9 mouse cellular contexts compared by ENCODE assay signal in the genomic region with DNA sequence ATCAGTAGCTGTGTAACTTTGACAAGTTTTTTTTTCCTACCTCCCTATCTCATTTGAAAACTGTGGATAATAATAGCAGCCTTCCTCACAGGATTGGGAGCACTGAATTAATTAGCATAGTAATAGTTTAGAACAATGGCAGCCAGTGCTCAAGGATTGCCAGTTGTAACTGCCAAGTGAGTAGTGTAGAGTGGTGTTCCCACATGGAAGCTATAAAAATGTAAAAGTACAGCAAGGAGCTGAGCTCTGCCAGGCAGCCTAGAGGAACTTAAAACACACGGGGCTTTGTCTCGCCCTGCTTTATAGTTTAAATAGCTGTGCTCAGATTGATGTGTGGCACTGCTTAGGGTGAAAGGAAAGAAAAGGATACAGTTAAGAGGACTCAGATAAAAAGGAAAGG.
DNase-seq lines count a peak whose midpoint lies in the region; ATAC-seq lines count a peak whose summit lies in the region.
"Had no signal": no experiment of that assay in that cellular context is flagged by ENCODE, and none has a peak within 500 bp of the region (broad histone marks: within the 10 kb centered on the region; RNA-seq: fewer than 3 reads in every experiment).

No protein-coding gene starts in this region.

- no peak overlapping the region for H3K4me3 ChIP-seq in neural tube, embryonic 11.5 days (ENCODE audit: low read depth, low read length)
- H3K4me3 ChIP-seq in hindbrain, embryonic 15.5 days = no peak overlapping the region
- no peak overlapping the region for H3K4me3 ChIP-seq in limb, embryonic 11.5 days (ENCODE audit: low read depth, low read length)
- no peak overlapping the region for H3K4me3 ChIP-seq in kidney, embryonic 14.5 days (ENCODE audit: low read length)

- H3K4me1 ChIP-seq in neural tube, embryonic 11.5 days (ENCODE audit: control insufficient read depth, insufficient read depth, low read length) = no peaks in the 10 kb centered on the region
- H3K4me1 ChIP-seq in hindbrain, embryonic 15.5 days (replicated peaks) = peaks cover 9% of the 10 kb centered on the region; the same call in 1 of the 2 replicates
- H3K4me1 ChIP-seq in limb, embryonic 11.5 days (ENCODE audit: control insufficient read depth, insufficient read depth, low read length) = no peaks in the 10 kb centered on the region
- no peaks in the 10 kb centered on the region for H3K4me1 ChIP-seq in kidney, embryonic 14.5 days (ENCODE audit: control insufficient read depth, insufficient read depth, low read length)

- H3K36me3 ChIP-seq in neural tube, embryonic 11.5 days (ENCODE audit: control insufficient read depth, insufficient read depth, low read length) = no peaks in the 10 kb centered on the region
- H3K36me3 ChIP-seq in hindbrain, embryonic 15.5 days = no peaks in the 10 kb centered on the region
- no peaks in the 10 kb centered on the region for H3K36me3 ChIP-seq in limb, embryonic 11.5 days (ENCODE audit: control insufficient read depth, insufficient read depth, low read length)
- H3K36me3 ChIP-seq in kidney, embryonic 14.5 days (ENCODE audit: control insufficient read depth, insufficient read depth, low read length) = no peaks in the 10 kb centered on the region

- H3K27me3 ChIP-seq in neural tube, embryonic 11.5 days (ENCODE audit: control insufficient read depth, insufficient read depth, low read length) = no peaks in the 10 kb centered on the region
- H3K27me3 ChIP-seq in hindbrain, embryonic 15.5 days = no peaks in the 10 kb centered on the region
- H3K27me3 ChIP-seq in limb, embryonic 11.5 days (ENCODE audit: control insufficient read depth, insufficient read depth, low read length) = no peaks in the 10 kb centered on the region
- H3K27me3 ChIP-seq in kidney, embryonic 14.5 days (ENCODE audit: control insufficient read depth, insufficient read depth, low read length) = no peaks in the 10 kb centered on the region

- peak; percentile 96 for ATAC-seq in neural tube, embryonic 11.5 days (ENCODE audit: insufficient read depth, low FRiP score, low TSS enrichment)
- ATAC-seq in hindbrain, embryonic 15.5 days (ENCODE audit: low FRiP score, low read depth) = peak; percentile 94
- peak; percentile 68 for ATAC-seq in limb, embryonic 11.5 days (ENCODE audit: insufficient number of reproducible peaks, low FRiP score, low TSS enrichment, low read depth)
- ATAC-seq in kidney, embryonic 14.5 days (ENCODE audit: low FRiP score, low TSS enrichment) = no peak
- ATAC-seq in activated CD4-positive, CD25-positive, alpha-beta regulatory T cell, adult 4 months = no peak

- no peak overlapping the region for H3K4me2 ChIP-seq in neural tube, embryonic 11.5 days (ENCODE audit: low read depth)
- no peak overlapping the region for H3K4me2 ChIP-seq in hindbrain, embryonic 15.5 days
- no peak overlapping the region for H3K4me2 ChIP-seq in limb, embryonic 11.5 days (ENCODE audit: low read depth, severe bottlenecking)
- no peak overlapping the region for H3K4me2 ChIP-seq in kidney, embryonic 14.5 days (replicated peaks; ENCODE audit: low read depth, low read length)
- H3K4me2 ChIP-seq: heart, embryonic 11.5 days had no signal

- WGBS in neural tube, embryonic 11.5 days = 11% methylated on average over 2 of the region's 2 CpGs
- WGBS in hindbrain, embryonic 15.5 days = 7% methylated on average over 2 of the region's 2 CpGs
- WGBS in limb, embryonic 11.5 days = 11% methylated on average over 2 of the region's 2 CpGs
- 34% methylated on average over 2 of the region's 2 CpGs for WGBS in kidney, embryonic 14.5 days

- H3K9ac ChIP-seq in neural tube, embryonic 11.5 days (ENCODE audit: low read length) = no peak overlapping the region
- no peak overlapping the region for H3K9ac ChIP-seq in hindbrain, embryonic 15.5 days
- no peak overlapping the region for H3K9ac ChIP-seq in limb, embryonic 11.5 days (ENCODE audit: low read length)
- H3K9ac ChIP-seq in kidney, embryonic 14.5 days (ENCODE audit: low read depth, low read length) = no peak overlapping the region

- DNase-seq in neural tube, embryonic 11.5 days (ENCODE audit: low spot score) = peak; percentile 20
- DNase-seq in neural tube, embryonic 10.5 days (ENCODE audit: extremely low spot score, low spot score) = no peak
- peak; percentile 38 for DNase-seq in limb, embryonic 11.5 days (ENCODE audit: low spot score)
- DNase-seq in right cerebral cortex, postnatal 4 days = peak; percentile 16
- no peak for DNase-seq in thymus, postnatal 10 days (ENCODE audit: low spot score in 2 of 2)

- no peak overlapping the region for H3K27ac ChIP-seq in neural tube, embryonic 11.5 days (ENCODE audit: low read depth, low read length)
- 0 out of 2 replicates have a peak overlapping the region, but pooled peaks have one; percentile 42 for H3K27ac ChIP-seq in hindbrain, embryonic 15.5 days (replicated peaks)
- H3K27ac ChIP-seq in limb, embryonic 11.5 days (replicated peaks; ENCODE audit: low read depth, low read length) = no peak overlapping the region
- H3K27ac ChIP-seq in kidney, embryonic 14.5 days (ENCODE audit: low read depth, low read length) = no peak overlapping the region

- no peaks in the 10 kb centered on the region for H3K9me3 ChIP-seq in neural tube, embryonic 11.5 days (ENCODE audit: control insufficient read depth, low read length)
- no peaks in the 10 kb centered on the region for H3K9me3 ChIP-seq in hindbrain, embryonic 15.5 days
- H3K9me3 ChIP-seq in limb, embryonic 11.5 days (ENCODE audit: control insufficient read depth, low read length) = no peaks in the 10 kb centered on the region
- H3K9me3 ChIP-seq in kidney, embryonic 14.5 days (ENCODE audit: control insufficient read depth, low read length) = no peaks in the 10 kb centered on the region

Comparison
In these comparisons a context has a peak if more than half of its experiments do, and no peak if none do; other contexts are left out.
1. DNase-seq: peak in neural tube, embryonic 11.5 days (single experiment), limb, embryonic 11.5 days (single experiment) and right cerebral cortex, postnatal 4 days (single experiment); none in neural tube, embryonic 10.5 days (single experiment) and thymus, postnatal 10 days (0 of 2).
2. ATAC-seq: peak in neural tube, embryonic 11.5 days (single experiment), hindbrain, embryonic 15.5 days (single experiment) and limb, embryonic 11.5 days (single experiment); none in kidney, embryonic 14.5 days (single experiment) and activated CD4-positive, CD25-positive, alpha-beta regulatory T cell, adult 4 months (single experiment).